Mouse (Mus musculus) forebrain, embryonic 13.5 days (tissue): ENCODE results near the gene Abraxas1. TPM values are rescaled to one million over a fixed set of nuclear protein-coding genes. Genes with fewer than 3 reads are reported as not detected.

Experiments
- ATAC-seq: fragments of 200-750 bp; cut with Nextera tagmentation; 2 replicates; pipeline ENCODE4 v1.8.0; 2017
- H3K27ac ChIP-seq: fragments of 300-500 bp; sonication (generic); 2 replicates; pipeline ENCODE4 v1.5.1; 2015; ENCODE audit warnings: inconsistent platforms, mild to moderate bottlenecking, moderate library complexity
- H3K27me3 ChIP-seq: fragments of 300-500 bp; sonication (generic); 2 replicates; pipeline ENCODE4 v1.6.1; 2015; ENCODE audit warnings: mild to moderate bottlenecking, inconsistent platforms
- H3K36me3 ChIP-seq: fragments of 300-500 bp; sonication (generic); 2 replicates; pipeline ENCODE4 v1.6.1; 2015; ENCODE audit warnings: mild to moderate bottlenecking, inconsistent platforms; ENCODE audit not compliant: poor library complexity, severe bottlenecking
- H3K4me1 ChIP-seq: fragments of 300-500 bp; sonication (generic); 2 replicates; pipeline ENCODE4 v1.6.1; 2015; ENCODE audit warnings: inconsistent platforms
- H3K4me2 ChIP-seq: fragments of 300-500 bp; sonication (generic); 2 replicates; pipeline ENCODE4 v1.6.1; 2015; ENCODE audit warnings: inconsistent platforms, mild to moderate bottlenecking, moderate library complexity
- H3K4me3 ChIP-seq: fragments of 300-500 bp; sonication (generic); 2 replicates; pipeline ENCODE4 v1.5.1; 2015; ENCODE audit warnings: mild to moderate bottlenecking, inconsistent platforms
- H3K9ac ChIP-seq: fragments of 300-500 bp; sonication (generic); 2 replicates; pipeline ENCODE4 v1.6.1; 2015; ENCODE audit warnings: mild to moderate bottlenecking, inconsistent platforms
- H3K9me3 ChIP-seq: fragments of 300-500 bp; sonication (generic); replicated peaks from 2 replicates; pipeline ENCODE4 v1.6.1; 2016; ENCODE audit warnings: inconsistent platforms
- WGBS: fragments of 180-500 bp; shearing (Covaris S2); methylation state at CpG from one replicate; pipeline ENCODE4 v1.1.7; 2015; 5-methylcytosine and 5-hydroxymethylcytosine counted together
- polyA plus RNA-seq: library from polyadenylated mRNA; unstranded; fragments of >200 nt; fragmentation: Nextera tagmentation; extraction: Ambion mirVana; gene quantifications from 2 replicates; pipeline ENCODE4 v1.2.1, GENCODE M21; 2015

The Abraxas1 gene
- polyA plus RNA-seq, 1 experiment from 2014 or later, result 24.9 TPM

GRCm38 (mm10) chr5:100819568-100820480, 941 bp downstream of the Abraxas1 start:
- Histone ChIP-seq H3K4me1 (peaks cover 7% of the 10 kb centered on the region), H3K27ac (no peak overlapping the region; the same call in 1 of the 2 replicates), H3K27me3 (no peaks in the 10 kb centered on the region), H3K9ac (peak overlapping the region; percentile 84), H3K4me3 (peak overlapping the region; percentile 69), H3K4me2 (peak overlapping the region; percentile 83), H3K9me3 (no peaks in the 10 kb centered on the region), H3K36me3 (peaks cover 9% of the 10 kb centered on the region)
- ATAC-seq, result no peak
- WGBS, result 26% methylated on average over 16 of the region's 16 CpGs

GRCm38 (mm10) chr5:100818341-100818740, 2.4 kb downstream of the Abraxas1 start:
- Histone ChIP-seq H3K4me3 (no peak overlapping the region), H3K27ac (no peak overlapping the region), H3K9me3 (no peaks in the 10 kb centered on the region), H3K9ac (no peak overlapping the region), H3K4me1 (peaks cover 7% of the 10 kb centered on the region), H3K27me3 (no peaks in the 10 kb centered on the region), H3K36me3 (peaks cover 13% of the 10 kb centered on the region), H3K4me2 (no peak overlapping the region)
- no peak for ATAC-seq
- 88% methylated on average over 4 of the region's 4 CpGs for WGBS

GRCm38 (mm10) chr5:100798165-100798860, 22.5 kb downstream of the Abraxas1 start, which contains the start of the genes Helq and Mrps18c:
Gene Helq (minus strand): TSS chr5:100798598.
Gene Mrps18c (plus strand): TSS chr5:100798627.
- Histone ChIP-seq H3K27me3 (no peaks in the 10 kb centered on the region), H3K4me1 (peaks cover 15% of the 10 kb centered on the region), H3K27ac (no peak within 1 kb of the TSS), H3K4me3 (peak within 1 kb of the TSS; percentile 81), H3K9ac (peak within 1 kb of the TSS; percentile 86), H3K9me3 (no peaks in the 10 kb centered on the region), H3K4me2 (peak within 1 kb of the TSS; percentile 77), H3K36me3 (peaks cover 39% of the 10 kb centered on the region)
- peak; percentile 98 for ATAC-seq
- under 1% methylated on average over 62 of the region's 67 CpGs for WGBS

- no peak overlapping the region for H3K4me3 ChIP-seq
- no peaks in the 10 kb centered on the region for H3K9me3 ChIP-seq
- H3K9ac ChIP-seq, result no peak overlapping the region
- no peaks in the 10 kb centered on the region for H3K27me3 ChIP-seq
- peaks cover 9% of the 10 kb centered on the region for H3K4me1 ChIP-seq
- ATAC-seq, result no peak
- no peak overlapping the region for H3K4me2 ChIP-seq
- peaks cover 72% of the 10 kb centered on the region for H3K36me3 ChIP-seq
- H3K27ac ChIP-seq, result no peak overlapping the region
- WGBS, result 81% methylated on average over 5 of the region's 5 CpGs
Measured at GRCm38 (mm10) chr5:100794084-100794483, 26.7 kb downstream of the Abraxas1 start.

GRCm38 (mm10) chr5:100792261-100792660, 28.5 kb downstream of the Abraxas1 start:
- H3K4me2 ChIP-seq, result no peak overlapping the region

GRCm38 (mm10) chr5:100787527-100787926, 33.2 kb downstream of the Abraxas1 start:
- no peaks in the 10 kb centered on the region for H3K4me1 ChIP-seq
- ATAC-seq, result no peak
- H3K27ac ChIP-seq, result no peak overlapping the region
- H3K36me3 ChIP-seq, result peaks cover 90% of the 10 kb centered on the region
- no peak overlapping the region for H3K4me3 ChIP-seq
- H3K9ac ChIP-seq, result no peak overlapping the region
- H3K27me3 ChIP-seq, result no peaks in the 10 kb centered on the region
- H3K4me2 ChIP-seq, result no peak overlapping the region
- WGBS, result 92% methylated on average over 9 of the region's 9 CpGs
- H3K9me3 ChIP-seq, result no peaks in the 10 kb centered on the region

More at GRCm38 (mm10) chr5:100792261-100792660, 28.5 kb downstream of the Abraxas1 start:
- no peak overlapping the region for H3K4me3 ChIP-seq
- H3K27me3 ChIP-seq, result no peaks in the 10 kb centered on the region
- H3K36me3 ChIP-seq, result peaks cover 89% of the 10 kb centered on the region
- H3K9me3 ChIP-seq, result no peaks in the 10 kb centered on the region
- no peak overlapping the region for H3K27ac ChIP-seq
- 93% methylated on average over 7 of the region's 7 CpGs for WGBS
- peaks cover 3% of the 10 kb centered on the region for H3K4me1 ChIP-seq
- no peak for ATAC-seq
- H3K9ac ChIP-seq, result no peak overlapping the region

GRCm38 (mm10) chr5:100779002-100779401, 41.8 kb downstream of the Abraxas1 start:
- H3K27ac ChIP-seq, result no peak overlapping the region
- WGBS, result 97% methylated on average over 13 of the region's 13 CpGs
- H3K4me3 ChIP-seq, result no peak overlapping the region
- ATAC-seq, result no peak
- H3K9ac ChIP-seq, result no peak overlapping the region
- no peaks in the 10 kb centered on the region for H3K9me3 ChIP-seq
- no peaks in the 10 kb centered on the region for H3K4me1 ChIP-seq
- peaks cover 81% of the 10 kb centered on the region for H3K36me3 ChIP-seq
- no peaks in the 10 kb centered on the region for H3K27me3 ChIP-seq
- no peak overlapping the region for H3K4me2 ChIP-seq

GRCm38 (mm10) chr5:100776900-100777299, 43.9 kb downstream of the Abraxas1 start:
- Histone ChIP-seq H3K27me3 (no peaks in the 10 kb centered on the region), H3K4me1 (no peaks in the 10 kb centered on the region), H3K9me3 (no peaks in the 10 kb centered on the region), H3K36me3 (peaks cover 79% of the 10 kb centered on the region), H3K4me3 (no peak overlapping the region), H3K9ac (no peak overlapping the region), H3K4me2 (no peak overlapping the region), H3K27ac (no peak overlapping the region)
- ATAC-seq, result no peak
- 95% methylated on average over 5 of the region's 5 CpGs for WGBS

- Histone ChIP-seq H3K27ac (no peak overlapping the region), H3K9ac (no peak overlapping the region), H3K36me3 (peaks cover 79% of the 10 kb centered on the region), H3K4me2 (no peak overlapping the region), H3K9me3 (no peaks in the 10 kb centered on the region), H3K4me3 (no peak overlapping the region), H3K4me1 (no peaks in the 10 kb centered on the region), H3K27me3 (no peaks in the 10 kb centered on the region)
- WGBS, result 92% methylated on average over 13 of the region's 13 CpGs
- ATAC-seq, result no peak
Measured at GRCm38 (mm10) chr5:100775778-100776404, 44.9 kb downstream of the Abraxas1 start.

GRCm38 (mm10) chr5:100771575-100771974, 49.2 kb downstream of the Abraxas1 start:
- H3K9ac ChIP-seq, result no peak overlapping the region
- H3K9me3 ChIP-seq, result no peaks in the 10 kb centered on the region
- H3K4me1 ChIP-seq, result no peaks in the 10 kb centered on the region
- WGBS, result 95% methylated on average over 4 of the region's 4 CpGs
- no peaks in the 10 kb centered on the region for H3K27me3 ChIP-seq
- ATAC-seq, result no peak
- no peak overlapping the region for H3K4me3 ChIP-seq
- peaks cover 88% of the 10 kb centered on the region for H3K36me3 ChIP-seq
- H3K4me2 ChIP-seq, result no peak overlapping the region
- H3K27ac ChIP-seq, result no peak overlapping the region

- Histone ChIP-seq H3K4me3 (no peak overlapping the region), H3K4me2 (no peak overlapping the region), H3K9me3 (no peaks in the 10 kb centered on the region), H3K27ac (no peak overlapping the region), H3K36me3 (peaks cover 93% of the 10 kb centered on the region), H3K4me1 (no peaks in the 10 kb centered on the region), H3K27me3 (no peaks in the 10 kb centered on the region), H3K9ac (no peak overlapping the region)
- no peak for ATAC-seq
- 96% methylated on average over 7 of the region's 7 CpGs for WGBS
Measured at GRCm38 (mm10) chr5:100766026-100766425, 54.7 kb downstream of the Abraxas1 start.

- ATAC-seq, result no peak
- 92% methylated on average over 7 of the region's 7 CpGs for WGBS
- H3K4me3 ChIP-seq, result no peak overlapping the region
- no peak overlapping the region for H3K4me2 ChIP-seq
- H3K27ac ChIP-seq, result no peak overlapping the region
- no peaks in the 10 kb centered on the region for H3K4me1 ChIP-seq
- H3K9ac ChIP-seq, result no peak overlapping the region
- no peaks in the 10 kb centered on the region for H3K9me3 ChIP-seq
- H3K27me3 ChIP-seq, result no peaks in the 10 kb centered on the region
- H3K36me3 ChIP-seq, result peaks cover 64% of the 10 kb centered on the region
Measured at GRCm38 (mm10) chr5:100761736-100762135, 59.0 kb downstream of the Abraxas1 start.
